Mouse (Mus musculus): Measurements from ENCODE around the gene Nostrin. TPM values are rescaled to one million over a fixed set of nuclear protein-coding genes. Genes with fewer than 3 reads are reported as not detected.
A peak's percentile ranks its signal among the peaks of the same experiment; 100 is the strongest.

The Nostrin gene
- total RNA-seq, 2 experiments from 2014 or later = 4.2 to 4.8 TPM

GRCm38 (mm10) chr2:69179721-69180120, 44.1 kb downstream of the Nostrin start:
- no peak overlapping the region for H3K4me3 ChIP-seq
- no peak for DNase-seq (ENCODE audit: low spot score in 2 of 2)
- TF ChIP-seq CTCF (conservative IDR thresholded peaks at IDR 0.05) = no peak
- no peak overlapping the region for H3K27ac ChIP-seq

DNA sequence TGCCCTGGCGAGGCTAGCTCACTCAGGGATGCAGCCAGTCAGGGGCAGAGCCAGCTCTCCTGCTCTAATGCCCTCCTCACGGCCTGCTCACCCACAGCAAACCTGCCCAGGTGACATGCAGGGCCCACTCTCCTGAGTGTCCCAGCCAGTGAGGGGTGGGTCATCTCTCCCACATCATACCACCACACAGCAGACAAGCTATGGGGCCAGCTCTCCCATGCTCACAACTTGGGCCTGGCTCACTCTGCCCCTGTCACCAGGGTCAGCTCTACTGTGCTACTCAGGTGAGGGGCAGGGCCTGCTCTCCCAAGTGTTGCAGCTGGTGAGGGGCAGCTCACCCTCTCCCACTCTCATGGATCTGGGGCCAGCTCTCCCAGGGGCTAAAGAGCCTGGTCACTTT, 52.4 kb downstream of the Nostrin start:
- DNase-seq (ENCODE audit: low spot score in 2 of 2) = no peak

DNA sequence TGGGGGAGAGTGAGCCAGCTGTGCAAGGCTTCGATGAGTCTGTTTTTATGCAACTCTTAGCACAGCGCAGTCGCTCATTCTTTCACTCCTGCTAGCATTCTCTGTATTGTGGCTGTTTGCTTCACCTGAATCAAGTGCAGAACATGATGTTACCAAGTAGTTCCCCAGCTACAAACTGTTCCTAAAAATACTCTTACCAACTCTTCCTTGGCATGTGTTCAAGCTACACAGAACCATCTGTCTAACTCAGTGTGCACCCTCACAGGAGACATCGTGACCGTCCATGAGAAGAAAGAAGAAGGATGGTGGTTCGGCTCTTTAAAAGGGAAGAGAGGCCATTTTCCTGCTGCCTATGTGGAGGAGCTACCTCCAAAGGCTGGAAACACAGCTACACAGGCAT, 53.1 kb downstream of the Nostrin start:
- Histone ChIP-seq H3K4me3 (no peak overlapping the region), H3K27ac (0 out of 2 replicates have a peak overlapping the region, but pooled peaks have one; percentile 19)
- TF ChIP-seq CTCF (conservative IDR thresholded peaks at IDR 0.05) = no peak
- peak in 1 of 2 experiments; percentile 29 for DNase-seq (ENCODE audit: low spot score in 2 of 2)

More for the DNA sequence above, 52.4 kb downstream of the Nostrin start:
- H3K27ac ChIP-seq = no peak overlapping the region
- TF ChIP-seq CTCF (conservative IDR thresholded peaks at IDR 0.05) = no peak
- no peak overlapping the region for H3K4me3 ChIP-seq

- H3K4me3 ChIP-seq = no peak overlapping the region
- no peak for DNase-seq (ENCODE audit: low spot score in 2 of 2)
- H3K27ac ChIP-seq = no peak overlapping the region
- no peak for TF ChIP-seq CTCF (conservative IDR thresholded peaks at IDR 0.05)
These were observed 53.6 kb downstream of the Nostrin start for GRCm38 (mm10) chr2:69189222-69189621.

DNA sequence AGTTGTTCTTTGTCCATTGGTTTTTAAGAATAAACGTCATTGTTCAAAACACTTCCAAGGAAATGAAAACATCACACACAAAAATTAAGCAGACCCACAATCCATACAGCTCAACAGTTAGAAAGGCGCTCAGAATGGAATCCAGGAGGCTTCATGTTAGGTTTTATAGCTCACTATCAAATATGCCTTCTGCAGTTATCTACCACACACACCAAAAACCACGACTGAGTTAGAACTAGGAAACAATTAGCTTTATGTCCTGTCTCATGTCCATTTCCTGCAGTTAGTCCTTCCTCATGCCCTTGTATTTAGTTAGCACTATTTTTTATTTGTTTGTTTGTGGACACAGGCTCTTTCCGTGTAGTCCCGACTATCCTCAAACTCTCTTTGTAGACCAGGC, 55.5 kb downstream of the Nostrin start:
- Histone ChIP-seq H3K27ac (no peak overlapping the region), H3K4me3 (no peak overlapping the region)
- no peak for TF ChIP-seq CTCF (conservative IDR thresholded peaks at IDR 0.05)
- no peak for DNase-seq (ENCODE audit: low spot score in 2 of 2)

GRCm38 (mm10) chr2:69193555-69193954, 58.0 kb downstream of the Nostrin start:
- Histone ChIP-seq H3K27ac (no peak overlapping the region), H3K4me3 (no peak overlapping the region)
- TF ChIP-seq CTCF (conservative IDR thresholded peaks at IDR 0.05) = no peak
- DNase-seq (ENCODE audit: low spot score in 2 of 2) = no peak

GRCm38 (mm10) chr2:69205185-69205584, 69.6 kb downstream of the Nostrin start:
- TF ChIP-seq CTCF (conservative IDR thresholded peaks at IDR 0.05) = no peak
- no peak overlapping the region; the same call in 1 of the 2 replicates for H3K4me3 ChIP-seq
- no peak overlapping the region for H3K27ac ChIP-seq
- DNase-seq (ENCODE audit: low spot score in 2 of 2) = no peak

- peak; percentile 84 to 93 for DNase-seq (ENCODE audit: low spot score in 2 of 2)
- TF ChIP-seq CTCF (conservative IDR thresholded peaks at IDR 0.05) = 0 out of 2 replicates have a peak, but pooled peaks have one; percentile 1
- peak within 1 kb of the TSS; percentile 80 for H3K4me3 ChIP-seq
- no peak within 1 kb of the TSS for H3K27ac ChIP-seq
These were observed 70.3 kb downstream of the Nostrin start, which contains the start of gene Spc25 for GRCm38 (mm10) chr2:69205791-69206351. Gene Spc25, minus strand, starts transcription at chr2:69206194.

GRCm38 (mm10) chr2:69206523-69206922, 70.9 kb downstream of the Nostrin start:
- no peak for DNase-seq (ENCODE audit: low spot score in 2 of 2)
- Histone ChIP-seq H3K27ac (no peak overlapping the region), H3K4me3 (peak overlapping the region; percentile 80)
- TF ChIP-seq CTCF (conservative IDR thresholded peaks at IDR 0.05) = no peak

GRCm38 (mm10) chr2:69209684-69210083, 74.1 kb downstream of the Nostrin start:
- DNase-seq (ENCODE audit: low spot score in 2 of 2) = no peak
- no peak for TF ChIP-seq CTCF (conservative IDR thresholded peaks at IDR 0.05)
- Histone ChIP-seq H3K4me3 (no peak overlapping the region), H3K27ac (no peak overlapping the region)

GRCm38 (mm10) chr2:69210773-69211172, 75.2 kb downstream of the Nostrin start, which contains the start of gene G6pc2:
Gene G6pc2, plus strand, starts transcription at chr2:69211073.
- no peak for DNase-seq (ENCODE audit: low spot score in 2 of 2)
- Histone ChIP-seq H3K27ac (no peak within 1 kb of the TSS), H3K4me3 (no peak within 1 kb of the TSS)
- no peak for TF ChIP-seq CTCF (conservative IDR thresholded peaks at IDR 0.05)

DNA sequence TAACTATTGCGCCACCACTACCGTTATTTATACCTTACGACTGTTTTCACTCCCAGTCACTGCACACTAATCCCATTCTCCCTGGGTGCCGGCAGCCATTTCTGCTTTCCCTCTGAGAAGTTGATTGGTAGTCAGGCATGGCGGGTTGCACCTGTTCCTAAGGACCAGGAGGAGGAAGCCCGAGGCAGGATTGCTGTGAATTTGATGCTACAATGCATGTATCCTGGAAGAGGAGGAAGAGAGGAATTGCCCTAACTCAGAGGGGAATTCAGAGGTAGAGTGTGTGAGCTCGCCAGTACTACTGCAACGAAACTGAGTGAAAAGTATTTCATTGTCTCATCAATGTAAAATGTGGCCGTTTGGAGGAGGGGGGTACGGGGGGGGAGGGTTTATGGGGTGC, 77.1 kb downstream of the Nostrin start:
- Histone ChIP-seq H3K4me3 (no peak overlapping the region), H3K27ac (no peak overlapping the region)
- DNase-seq (ENCODE audit: low spot score in 2 of 2) = no peak
- no peak for TF ChIP-seq CTCF (conservative IDR thresholded peaks at IDR 0.05)

- no peak overlapping the region for H3K4me3 ChIP-seq
- H3K27ac ChIP-seq = no peak overlapping the region
- DNase-seq (ENCODE audit: low spot score in 2 of 2) = no peak
These were observed 79.6 kb downstream of the Nostrin start for GRCm38 (mm10) chr2:69215242-69215641.

GRCm38 (mm10) chr2:69221868-69222416, 86.3 kb downstream of the Nostrin start:
- no peak overlapping the region for H3K27ac ChIP-seq
- no peak overlapping the region for H3K4me3 ChIP-seq
- no peak for TF ChIP-seq CTCF (conservative IDR thresholded peaks at IDR 0.05)
- no peak for DNase-seq (ENCODE audit: low spot score in 2 of 2)

More at GRCm38 (mm10) chr2:69215242-69215641, 79.6 kb downstream of the Nostrin start:
- TF ChIP-seq CTCF (conservative IDR thresholded peaks at IDR 0.05) = no peak
